Mouse (Mus musculus) forebrain, embryonic 15.5 days (tissue): Measurements from ENCODE around the gene Pdcd7. TPM values are rescaled to one million over a fixed set of nuclear protein-coding genes. Genes with fewer than 3 reads are reported as not detected.

ENCODE experiments used
- ATAC-seq: fragments of 200-750 bp; cut with Nextera tagmentation; replicated peaks from 2 replicates; pipeline ENCODE4 v1.8.0; 2017; ENCODE audit warnings: mild to moderate bottlenecking, moderate TSS enrichment, moderate library complexity
- H3K27ac ChIP-seq: fragments of 300-500 bp; sonication (generic); replicated peaks from 2 replicates; pipeline ENCODE4 v1.5.1; 2015; ENCODE audit warnings: mild to moderate bottlenecking, inconsistent platforms
- H3K27me3 ChIP-seq: fragments of 300-500 bp; sonication (generic); 2 replicates; pipeline ENCODE4 v1.6.1; 2015; ENCODE audit warnings: inconsistent platforms
- H3K36me3 ChIP-seq: fragments of 300-500 bp; sonication (generic); 2 replicates; pipeline ENCODE4 v1.6.1; 2015; ENCODE audit warnings: mild to moderate bottlenecking, inconsistent platforms
- H3K4me1 ChIP-seq: fragments of 300-500 bp; sonication (generic); 2 replicates; pipeline ENCODE4 v1.6.1; 2015; ENCODE audit warnings: inconsistent platforms
- H3K4me2 ChIP-seq: fragments of 300-500 bp; sonication (generic); replicated peaks from 2 replicates; pipeline ENCODE4 v1.6.1; 2015; ENCODE audit warnings: mild to moderate bottlenecking, inconsistent platforms
- H3K4me3 ChIP-seq: fragments of 300-500 bp; sonication (generic); 2 replicates; pipeline ENCODE4 v1.5.1; 2015; ENCODE audit warnings: mild to moderate bottlenecking, inconsistent platforms
- H3K9ac ChIP-seq: fragments of 300-500 bp; sonication (generic); replicated peaks from 2 replicates; pipeline ENCODE4 v1.6.1; 2015; ENCODE audit warnings: mild to moderate bottlenecking, inconsistent platforms
- H3K9me3 ChIP-seq: fragments of 300-500 bp; sonication (generic); 2 replicates; pipeline ENCODE4 v1.6.1; 2016; ENCODE audit warnings: inconsistent platforms
- WGBS: fragments of 180-500 bp; shearing (Covaris S2); methylation state at CpG from one replicate; pipeline ENCODE4 v1.1.7; 2015; ENCODE audit warnings: mixed read lengths; 5-methylcytosine and 5-hydroxymethylcytosine counted together
- polyA plus RNA-seq: library from polyadenylated mRNA; unstranded; fragments of >200 nt; fragmentation: Nextera tagmentation; extraction: Ambion mirVana; gene quantifications from 2 replicates; pipeline ENCODE4 v1.2.1, GENCODE M21; 2015

The Pdcd7 gene
- polyA plus RNA-seq, 1 experiment from 2014 or later = 10.3 TPM

DNA sequence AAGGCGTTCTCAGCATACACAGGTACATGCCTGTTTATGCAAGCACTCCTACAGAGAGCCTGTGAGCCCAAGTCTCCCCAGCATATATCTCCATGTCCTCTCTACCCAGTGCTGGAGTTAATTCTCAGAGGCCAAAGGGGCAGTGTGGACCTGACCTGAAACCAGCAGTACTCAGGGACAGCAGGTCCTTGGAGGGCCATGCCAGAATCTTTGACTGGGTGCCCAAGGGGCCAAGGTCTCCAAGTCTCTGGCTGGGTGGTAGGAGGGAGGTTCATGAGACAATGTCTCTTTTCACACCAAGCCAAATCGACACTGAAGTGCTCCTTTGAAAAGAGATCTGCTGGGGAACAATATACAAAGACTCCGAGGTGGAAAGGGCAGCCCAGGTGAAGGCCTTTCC lies 62.0 kb downstream of the Pdcd7 start:
- Histone ChIP-seq H3K9ac (no peak overlapping the region), H3K4me1 (peaks cover 8% of the 10 kb centered on the region), H3K4me2 (no peak overlapping the region), H3K27ac (no peak overlapping the region), H3K4me3 (no peak overlapping the region), H3K9me3 (no peaks in the 10 kb centered on the region), H3K27me3 (no peaks in the 10 kb centered on the region), H3K36me3 (no peaks in the 10 kb centered on the region)
- no peak for ATAC-seq
- WGBS = 70% methylated on average over 3 of the region's 3 CpGs

DNA sequence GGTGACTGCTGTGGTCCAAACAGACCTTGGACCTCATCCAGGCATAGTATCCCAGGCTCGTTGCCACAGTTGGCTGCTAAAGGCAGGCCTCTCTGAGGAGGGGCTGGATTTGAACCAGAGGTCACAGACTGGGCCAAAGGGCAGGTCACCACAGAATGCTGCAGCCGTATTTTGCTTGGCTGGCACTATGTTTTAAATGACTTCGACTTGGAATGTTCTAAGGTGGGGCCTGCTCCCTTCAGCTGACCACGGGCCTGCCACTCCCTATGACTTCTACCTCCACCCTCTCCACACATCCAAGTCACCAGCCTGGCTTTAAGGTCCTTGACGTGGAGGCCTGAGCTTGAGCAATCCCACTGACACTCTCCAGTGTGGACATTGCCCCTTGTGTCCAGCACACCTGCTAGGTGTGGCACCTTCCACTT lies 63.0 kb downstream of the Pdcd7 start:
- no peak overlapping the region for H3K9ac ChIP-seq
- no peak overlapping the region for H3K27ac ChIP-seq
- no peaks in the 10 kb centered on the region for H3K36me3 ChIP-seq
- H3K27me3 ChIP-seq = no peaks in the 10 kb centered on the region
- H3K4me2 ChIP-seq = no peak overlapping the region
- H3K9me3 ChIP-seq = no peaks in the 10 kb centered on the region
- H3K4me3 ChIP-seq = no peak overlapping the region
- 79% methylated on average over 5 of the region's 5 CpGs for WGBS
- no peak for ATAC-seq
- peaks cover 8% of the 10 kb centered on the region for H3K4me1 ChIP-seq

Other genes starting within 250 kb of the Pdcd7 start
- gene Igdcc4, start 244.6 kb upstream of the Pdcd7 start, polyA plus RNA-seq = 13.0 and 14.6 TPM in 2 replicates
- 9.6 and 9.8 TPM in 2 replicates for gene Igdcc3, start 204.9 kb upstream of the Pdcd7 start, polyA plus RNA-seq
- 4.9 and 5.1 TPM in 2 replicates for gene Parp16, start 150.8 kb upstream of the Pdcd7 start, polyA plus RNA-seq
- gene Cilp, start 80.9 kb upstream of the Pdcd7 start, polyA plus RNA-seq = 0.42 and 0.55 TPM in 2 replicates
- gene Clpx, start 51.8 kb upstream of the Pdcd7 start, polyA plus RNA-seq = 45.7 and 47.3 TPM in 2 replicates
- 0.83 and 0.92 TPM in 2 replicates for gene Ubap1l, start 14.9 kb downstream of the Pdcd7 start, polyA plus RNA-seq
- gene Kbtbd13, start 45.5 kb downstream of the Pdcd7 start, polyA plus RNA-seq = 0.56 and 1.00 TPM in 2 replicates
- gene Rasl12, start 52.4 kb downstream of the Pdcd7 start, polyA plus RNA-seq = 6.1 and 6.5 TPM in 2 replicates
- not detected in 2 replicates for gene Slc51b, start 76.9 kb downstream of the Pdcd7 start, polyA plus RNA-seq
- gene Mtfmt, start 89.7 kb downstream of the Pdcd7 start, polyA plus RNA-seq = 23.6 and 26.0 TPM in 2 replicates
- 133 and 139 TPM in 2 replicates for gene Spg21, start 114.8 kb downstream of the Pdcd7 start, polyA plus RNA-seq
- gene Ankdd1a, start 174.1 kb downstream of the Pdcd7 start, polyA plus RNA-seq = 0.23 and 0.26 TPM in 2 replicates
- gene Plekho2, start 233.9 kb downstream of the Pdcd7 start, polyA plus RNA-seq = 5.1 and 5.2 TPM in 2 replicates
- 11.8 and 12.4 TPM in 2 replicates for gene Pif1, start 241.1 kb downstream of the Pdcd7 start, polyA plus RNA-seq